Comparison of ENCODE assay signal across 28 mouse cellular contexts in the genomic region with DNA sequence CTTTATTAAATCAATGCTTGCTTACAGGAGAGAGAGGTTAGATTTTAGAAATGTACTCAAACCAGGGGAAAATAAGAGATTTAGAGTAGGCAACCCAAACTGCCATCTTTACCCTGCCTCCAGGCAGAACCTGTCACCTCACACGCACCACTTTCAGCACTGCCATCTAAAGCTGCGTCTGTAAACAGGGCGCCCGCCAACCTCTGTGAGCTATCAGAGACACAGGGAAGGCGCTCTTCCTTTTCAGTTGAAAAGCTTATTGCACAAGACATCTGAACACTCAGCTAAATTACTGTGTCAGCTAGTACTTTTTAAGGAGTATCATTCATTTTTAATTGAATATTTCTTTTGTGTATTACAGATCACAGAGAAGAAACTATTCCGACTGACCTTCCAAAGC. TPM values are rescaled to one million over a fixed set of nuclear protein-coding genes. Genes with fewer than 3 reads are reported as not detected.
DNase-seq lines count a peak whose midpoint lies in the region; ATAC-seq and TF ChIP-seq lines count a peak whose summit lies in the region.
"Had no signal": no experiment of that assay in that cellular context is flagged by ENCODE, and none has a peak within 500 bp of the region (broad histone marks: within the 10 kb centered on the region; RNA-seq: fewer than 3 reads in every experiment).

No protein-coding gene starts in this region.

- H3K4me1 ChIP-seq in liver, adult 2 months (ENCODE audit: control insufficient read depth, insufficient read depth, low read length) = peaks cover 5% of the 10 kb centered on the region; the same call in 1 of the 2 replicates
- H3K4me1 ChIP-seq in liver, postnatal 0 days (ENCODE audit: insufficient read depth) = peaks cover 23% of the 10 kb centered on the region
- peaks cover 3% of the 10 kb centered on the region; the same call in 1 of the 2 replicates for H3K4me1 ChIP-seq in kidney, adult 2 months (ENCODE audit: control insufficient read depth, insufficient read depth, low read length)

- 16% methylated on average over 6 of the region's 6 CpGs for WGBS in liver, adult 2 months
- WGBS in liver, postnatal 0 days (ENCODE audit: insufficient replicate concordance) = 58% methylated on average over 6 of the region's 6 CpGs
- 72% methylated on average over 6 of the region's 6 CpGs for WGBS in kidney, adult 2 months

- H3K36me3 ChIP-seq in liver, adult 2 months (ENCODE audit: control insufficient read depth, insufficient read depth, low read length) = no peaks in the 10 kb centered on the region
- no peaks in the 10 kb centered on the region for H3K36me3 ChIP-seq in liver, postnatal 0 days (replicated peaks; ENCODE audit: insufficient read depth, low read length)
- no peaks in the 10 kb centered on the region for H3K36me3 ChIP-seq in kidney, adult 2 months (ENCODE audit: control insufficient read depth, insufficient read depth, low read length)
- H3K36me3 ChIP-seq: forebrain, embryonic 15.5 days; heart, embryonic 15.5 days; limb, embryonic 15.5 days; liver, embryonic 15.5 days; midbrain, embryonic 13.5 days had no signal

- no peak overlapping the region for H3K4me2 ChIP-seq in liver, postnatal 0 days (ENCODE audit: low read depth, low read length)
- H3K4me2 ChIP-seq: forebrain, embryonic 15.5 days; heart, embryonic 15.5 days; hindbrain, embryonic 14.5 days; limb, embryonic 15.5 days; liver, embryonic 15.5 days; midbrain, embryonic 13.5 days had no signal

- intact Hi-C loops in left cerebral cortex, postnatal 36 days (cut with DNase I) = loop anchor here (5.0 kb wide), 1 partner anchor 217 kb away; no protein-coding TSS in a partner anchor

- H3K9me3 ChIP-seq in liver, postnatal 0 days (ENCODE audit: low read length) = no peaks in the 10 kb centered on the region
- H3K9me3 ChIP-seq: forebrain, embryonic 15.5 days; G1E; heart, embryonic 15.5 days; limb, embryonic 15.5 days; liver, embryonic 15.5 days; midbrain, embryonic 13.5 days had no signal

- no peak overlapping the region for H3K4me3 ChIP-seq in liver, adult 2 months (ENCODE audit: insufficient read depth, low read depth, low read length)
- no peak overlapping the region for H3K4me3 ChIP-seq in liver, postnatal 0 days (ENCODE audit: low read depth, low read length)
- H3K4me3 ChIP-seq in kidney, adult 2 months (ENCODE audit: insufficient read depth, low read depth, low read length) = no peak overlapping the region
- H3K4me3 ChIP-seq: forebrain, embryonic 15.5 days; heart, embryonic 15.5 days; left cerebral cortex, adult 2 months; limb, embryonic 15.5 days; liver, embryonic 15.5 days; midbrain, embryonic 13.5 days had no signal

- no peak overlapping the region for H3K9ac ChIP-seq in liver, adult 2 months (ENCODE audit: low read depth, low read length)
- H3K9ac ChIP-seq in liver, postnatal 0 days (replicated peaks) = no peak overlapping the region
- H3K9ac ChIP-seq: forebrain, embryonic 15.5 days; heart, embryonic 15.5 days; hindbrain, embryonic 14.5 days; limb, embryonic 15.5 days; liver, embryonic 15.5 days; midbrain, embryonic 13.5 days had no signal

- no peak; the same call in 1 of the 2 replicates for ATAC-seq in liver, postnatal 0 days
- ATAC-seq: forebrain, embryonic 15.5 days; inflammation-experienced regulatory T-cells, adult 6 months; Patski had no signal

- TF ChIP-seq CTCF in liver, adult 2 months (IDR thresholded peaks at IDR 0.05; ENCODE audit: low read depth, low read length) = no peak
- TF ChIP-seq CTCF in liver, postnatal 0 days (IDR thresholded peaks at IDR 0.05; ENCODE audit: low read depth) = no peak
- TF ChIP-seq CTCF in brain, embryonic 14.5 days (IDR thresholded peaks at IDR 0.05; ENCODE audit: borderline replicate concordance, extremely low read depth, insufficient read depth, insufficient read length) = no peak
- no peak for TF ChIP-seq CTCF in kidney, adult 2 months (conservative IDR thresholded peaks at IDR 0.05; ENCODE audit: insufficient read depth, insufficient read length, low read depth, low read length)

- H3K79me2 ChIP-seq in liver, adult 2 months (ENCODE audit: control insufficient read depth, insufficient read depth, low read length) = peaks cover 37% of the 10 kb centered on the region

- no peak for TF ChIP-seq POLR2A in liver, adult 2 months (IDR thresholded peaks at IDR 0.05; ENCODE audit: extremely low read depth, insufficient read depth, low read length)
- TF ChIP-seq POLR2A in brain, embryonic 14.5 days (IDR thresholded peaks at IDR 0.05; ENCODE audit: borderline replicate concordance, extremely low read depth, insufficient read depth, insufficient read length, poor library complexity, severe bottlenecking) = no peak
- no peak for TF ChIP-seq POLR2A in kidney, adult 2 months (IDR thresholded peaks at IDR 0.05; ENCODE audit: low read depth, low read length)

- TF ChIP-seq EP300 in liver, postnatal 0 days (IDR thresholded peaks at IDR 0.05; ENCODE audit: low read depth) = no peak

- no peaks in the 10 kb centered on the region for H3K27me3 ChIP-seq in liver, adult 2 months (ENCODE audit: control insufficient read depth, insufficient read depth, low read length)
- H3K27me3 ChIP-seq in liver, postnatal 0 days (ENCODE audit: insufficient read depth, low read length) = no peaks in the 10 kb centered on the region
- H3K27me3 ChIP-seq in kidney, adult 2 months (replicated peaks; ENCODE audit: control insufficient read depth, insufficient read depth, low read length) = no peaks in the 10 kb centered on the region
- H3K27me3 ChIP-seq: CH12.LX; forebrain, embryonic 15.5 days; heart, embryonic 15.5 days; limb, embryonic 15.5 days; liver, embryonic 15.5 days; midbrain, embryonic 13.5 days; Patski had no signal

- no peak overlapping the region for H3K27ac ChIP-seq in liver, adult 2 months (replicated peaks; ENCODE audit: insufficient read depth, low read depth, low read length)
- H3K27ac ChIP-seq in liver, postnatal 0 days (ENCODE audit: low read depth) = no peak overlapping the region
- no peak overlapping the region for H3K27ac ChIP-seq in kidney, adult 2 months (ENCODE audit: insufficient read depth, low read depth, low read length)
- H3K27ac ChIP-seq: forebrain, embryonic 15.5 days; heart, embryonic 15.5 days; hindbrain, embryonic 14.5 days; kidney, postnatal 0 days; left cerebral cortex, adult 2 months; limb, embryonic 15.5 days; liver, embryonic 15.5 days; midbrain, embryonic 13.5 days had no signal

- peak; percentile 55 for DNase-seq in liver, adult 2 months (ENCODE audit: extremely low read depth, low read depth, low spot score)
- no peak for DNase-seq in liver, postnatal 0 days
- DNase-seq in brain, embryonic 14.5 days (ENCODE audit: low read depth) = peak; percentile 49
- peak; percentile 32 for DNase-seq in lung, postnatal 10 days
- DNase-seq in thymus, postnatal 25 days = peak; percentile 20
- no peak for DNase-seq in kidney, adult 2 months
- DNase-seq in left cerebral cortex, postnatal 36 days (ENCODE audit: low spot score in 2 of 2) = no peak
- DNase-seq: B cell, adult 2 months; cerebellum, adult 2 months; cerebellum, postnatal 25 days; gastrocnemius, postnatal 14 days; heart, postnatal 36 days; kidney, adult 18-20 months; left cerebral cortex, postnatal 4 days; right cerebral cortex, postnatal 14 days; spleen, adult 18-20 months had no signal

RNA-seq across cellular contexts. Expression of a gene that starts 10.9 kb away (rescaled TPM):
- 19.7 and 21.8 TPM in 2 replicates for total RNA-seq in liver, adult 2 months (2014; rRNA removed)
- 6.7 and 7.5 TPM in 2 replicates for polyA plus RNA-seq in liver, adult 2 months (2012; rRNA removed)
- polyA plus RNA-seq in liver, postnatal 0 days (2015; fragmentation: Nextera tagmentation; extraction: Ambion mirVana) = 18.8 and 19.4 TPM in 2 replicates
- 115 and 116 TPM in 2 replicates for polyA plus RNA-seq in brain, embryonic 14.5 days (2012; rRNA removed)
- 13.8 and 16.4 TPM in 2 replicates for polyA plus RNA-seq in kidney, adult 2 months (2012; rRNA removed)
- total RNA-seq in left cerebral cortex, postnatal 36 days (2021) = 10 to 100 TPM; 29.5 to 34.9 TPM

Comparison
In these comparisons a context has a peak if more than half of its experiments do, and no peak if none do; other contexts are left out.
1. DNase-seq: peak in liver, adult 2 months (single experiment), brain, embryonic 14.5 days (single experiment), lung, postnatal 10 days (single experiment) and thymus, postnatal 25 days (single experiment); none in liver, postnatal 0 days (single experiment), kidney, adult 2 months (single experiment) and left cerebral cortex, postnatal 36 days (0 of 2).